Mouse (Mus musculus) CH12.LX (cell line): ENCODE results near the gene Zdhhc13.

Experiments used
- CTCF ChIP-seq, 2 experiments: IDR thresholded peaks in 1 of 2; conservative IDR thresholded peaks in 1 of 2; 2 replicates each; pipeline ENCODE4 v1.5.1; 2011 to 2012; ENCODE audit warnings: low read depth in 2 of 2, low read length in 2 of 2, improper control_type of control experiment in 1 of 2, inconsistent platforms in 1 of 2, mild to moderate bottlenecking in 1 of 2, moderate library complexity in 1 of 2
- EP300 ChIP-seq: IDR thresholded peaks from 2 replicates; pipeline ENCODE4 v1.6.1; 2011; ENCODE audit warnings: low read length, improper control_type of control experiment
- ETS1 ChIP-seq: conservative IDR thresholded peaks from 2 replicates; pipeline ENCODE4 v1.6.1; 2012; ENCODE audit warnings: low read depth, mild to moderate bottlenecking, inconsistent platforms, low read length, improper control_type of control experiment, moderate library complexity
- JUND ChIP-seq: conservative IDR thresholded peaks from 2 replicates; pipeline ENCODE4 v1.6.1; 2011; ENCODE audit warnings: low read depth, low read length, improper control_type of control experiment
- MXI1 ChIP-seq: IDR thresholded peaks from 2 replicates; pipeline ENCODE4 v1.6.1; 2011; ENCODE audit warnings: mild to moderate bottlenecking, low read depth, low read length, improper control_type of control experiment
- NRF1 ChIP-seq: IDR thresholded peaks from 2 replicates; pipeline ENCODE4 v1.6.1; 2014; ENCODE audit warnings: low read depth, mild to moderate bottlenecking, inconsistent platforms, low read length, improper control_type of control experiment, moderate library complexity
- TBP ChIP-seq: conservative IDR thresholded peaks from 2 replicates; pipeline ENCODE4 v1.6.1; 2011; ENCODE audit warnings: low read depth, low read length, improper control_type of control experiment
- TCF12 ChIP-seq: IDR thresholded peaks from 2 replicates; pipeline ENCODE4 v1.6.1; 2014; ENCODE audit warnings: low read depth, mild to moderate bottlenecking, inconsistent platforms, low read length, improper control_type of control experiment
- UBTF ChIP-seq: IDR thresholded peaks from 2 replicates; pipeline ENCODE4 v1.6.1; 2012; ENCODE audit warnings: low read depth, mild to moderate bottlenecking, inconsistent platforms, low read length, improper control_type of control experiment, moderate library complexity
- USF1 ChIP-seq: IDR thresholded peaks from 2 replicates; pipeline ENCODE4 v1.6.1; 2014; ENCODE audit warnings: low read depth, mild to moderate bottlenecking, inconsistent platforms, low read length, improper control_type of control experiment
- USF2 ChIP-seq: conservative IDR thresholded peaks from 2 replicates; pipeline ENCODE4 v1.6.1; 2011; ENCODE audit warnings: low read depth, low read length, improper control_type of control experiment

DNA sequence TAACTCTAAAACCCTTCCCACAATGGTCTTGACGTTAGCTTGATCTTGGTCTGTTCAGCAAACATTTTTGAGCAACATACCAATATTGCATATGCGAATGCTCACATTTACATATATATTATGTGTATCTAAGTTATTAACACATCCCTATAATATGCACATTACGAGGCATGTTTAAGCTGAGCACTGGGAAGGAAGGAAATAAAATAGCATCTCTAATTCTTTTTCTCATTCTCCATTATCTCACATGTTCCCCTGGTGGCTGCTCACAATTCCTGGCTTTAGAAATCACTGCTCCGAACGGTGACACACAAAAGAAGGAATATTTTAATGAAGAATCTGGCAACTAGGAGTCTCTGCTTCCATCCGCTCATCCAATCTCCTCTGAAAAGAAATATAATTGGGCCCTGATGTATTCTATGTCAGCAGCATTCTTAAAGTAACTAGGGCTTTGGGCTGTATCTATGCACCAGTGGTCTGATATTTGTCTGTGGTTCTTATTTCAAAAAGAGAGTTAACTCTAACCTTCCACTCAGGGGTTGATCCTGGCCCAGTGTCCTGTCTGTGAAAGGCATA, 62.8 kb downstream of the Zdhhc13 start:
- no peak for TF ChIP-seq CTCF (conservative IDR thresholded peaks at IDR 0.05 in 1 of 2, IDR thresholded peaks at IDR 0.05 in 1 of 2; ENCODE audit: low read depth in 2 of 2, low read length in 2 of 2)
- TF ChIP-seq NRF1, result no peak
- TF ChIP-seq USF2, result no peak
- TF ChIP-seq JUND, result no peak
- TF ChIP-seq TBP, result no peak
- no peak for TF ChIP-seq MXI1
- no peak for TF ChIP-seq ETS1
- no peak for TF ChIP-seq TCF12
- TF ChIP-seq EP300, result no peak
- no peak for TF ChIP-seq UBTF
- TF ChIP-seq USF1, result no peak
